Mouse (Mus musculus) kidney, embryonic 14.5 days (tissue): ENCODE results near the gene Gm5244. TPM values are rescaled to one million over a fixed set of nuclear protein-coding genes. Genes with fewer than 3 reads are reported as not detected.

ENCODE experiments used
- ATAC-seq: fragments of 200-750 bp; cut with Nextera tagmentation; 2 replicates; pipeline ENCODE4 v1.8.0; 2017; ENCODE audit warnings: moderate number of reproducible peaks, mild to moderate bottlenecking, moderate TSS enrichment, moderate library complexity; ENCODE audit not compliant: low FRiP score, low TSS enrichment
- H3K27ac ChIP-seq: fragments of 300-500 bp; sonication (generic); 2 replicates; pipeline ENCODE4 v1.5.1; 2014; ENCODE audit warnings: low read depth, mild to moderate bottlenecking, low read length, moderate library complexity, mixed read lengths
- H3K27me3 ChIP-seq: fragments of 300-500 bp; sonication (generic); 2 replicates; pipeline ENCODE4 v1.6.1; 2014; ENCODE audit warnings: mild to moderate bottlenecking, low read length; ENCODE audit not compliant: control insufficient read depth, insufficient read depth
- H3K36me3 ChIP-seq: fragments of 300-500 bp; sonication (generic); 2 replicates; pipeline ENCODE4 v1.6.1; 2014; ENCODE audit warnings: low read length, mixed read lengths; ENCODE audit not compliant: control insufficient read depth, insufficient read depth
- H3K4me1 ChIP-seq: fragments of 300-500 bp; sonication (generic); 2 replicates; pipeline ENCODE4 v1.6.1; 2014; ENCODE audit warnings: low read length, mixed read lengths; ENCODE audit not compliant: control insufficient read depth, insufficient read depth
- H3K4me2 ChIP-seq: fragments of 300-500 bp; sonication (generic); replicated peaks from 2 replicates; pipeline ENCODE4 v1.6.1; 2014; ENCODE audit warnings: low read depth, mild to moderate bottlenecking, low read length
- H3K4me3 ChIP-seq: fragments of 300-500 bp; sonication (generic); 2 replicates; pipeline ENCODE4 v1.5.1; 2014; ENCODE audit warnings: mild to moderate bottlenecking, low read length
- H3K9ac ChIP-seq: fragments of 300-500 bp; sonication (generic); 2 replicates; pipeline ENCODE4 v1.6.1; 2014; ENCODE audit warnings: low read depth, mild to moderate bottlenecking, low read length, moderate library complexity
- H3K9me3 ChIP-seq: fragments of 300-500 bp; sonication (generic); 2 replicates; pipeline ENCODE4 v1.6.1; 2016; ENCODE audit warnings: low read length; ENCODE audit not compliant: control insufficient read depth
- WGBS: fragments of 180-500 bp; shearing (Covaris S2); extraction: QIAGEN DNeasy Blood & Tissue Kit; methylation state at CpG from one replicate; pipeline ENCODE4 v1.1.7; 2014; 5-methylcytosine and 5-hydroxymethylcytosine counted together
- polyA plus RNA-seq: library from polyadenylated mRNA; unstranded; fragments of >200 nt; fragmentation: Nextera tagmentation; extraction: Ambion mirVana; gene quantifications from 2 replicates; pipeline ENCODE4 v1.2.1, GENCODE M21; 2014

The Gm5244 gene
- polyA plus RNA-seq, 1 experiment from 2014 or later, result not detected

DNA sequence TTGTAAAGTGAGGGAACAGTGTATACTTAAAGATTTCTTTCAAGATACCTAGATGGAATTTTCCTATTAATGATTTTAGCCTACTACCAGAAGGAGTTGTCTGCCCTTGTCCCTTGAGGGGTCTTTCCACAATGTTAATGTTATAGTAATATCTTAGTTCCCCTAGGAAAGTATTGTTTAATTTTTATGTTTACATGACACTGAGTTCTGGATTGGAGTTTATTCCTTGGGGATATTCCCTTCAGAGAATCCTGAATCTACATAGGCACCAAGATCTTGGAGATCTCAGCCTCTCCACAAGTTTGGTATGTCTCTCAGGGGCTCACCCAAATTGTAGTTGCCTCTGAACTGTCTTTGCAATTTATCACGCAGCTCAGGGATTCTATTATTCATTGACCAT, 10.5 kb downstream of the Gm5244 start, which contains the start of gene Olfr1444:
Gene Olfr1444, plus strand, starts transcription at position 301 of the 400 bp plus-strand sequence.
- H3K27ac ChIP-seq, result no peak within 1 kb of the TSS
- WGBS, result 46% methylated on average over 1 of the region's 1 CpGs
- H3K4me1 ChIP-seq, result no peaks in the 10 kb centered on the region
- H3K4me2 ChIP-seq, result no peak within 1 kb of the TSS
- no peak within 1 kb of the TSS for H3K4me3 ChIP-seq
- H3K36me3 ChIP-seq, result no peaks in the 10 kb centered on the region
- no peak for ATAC-seq
- H3K27me3 ChIP-seq, result no peaks in the 10 kb centered on the region
- H3K9ac ChIP-seq, result no peak within 1 kb of the TSS
- H3K9me3 ChIP-seq, result no peaks in the 10 kb centered on the region

DNA sequence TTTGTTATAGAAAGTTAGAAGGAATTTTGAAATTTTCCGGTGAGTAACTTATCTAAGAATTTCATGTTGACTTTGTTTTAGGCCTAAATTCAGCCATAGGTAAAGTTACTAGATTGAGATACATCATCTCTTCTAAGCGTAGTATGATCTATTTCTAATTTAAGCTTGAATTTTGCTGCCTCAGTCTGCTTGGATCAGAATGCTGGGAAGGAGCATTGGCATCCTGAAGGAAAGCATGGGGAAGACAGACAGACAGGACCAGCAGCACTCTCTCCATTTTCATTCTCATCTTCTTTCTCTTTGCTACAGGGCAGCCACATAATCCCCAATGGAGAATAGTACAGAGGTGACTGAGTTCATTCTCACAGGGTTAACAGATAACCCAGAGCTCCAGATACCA, 37.1 kb downstream of the Gm5244 start, which contains the start of gene Olfr1445:
Gene Olfr1445, plus strand, starts transcription at position 301 of the 400 bp plus-strand sequence.
- H3K4me2 ChIP-seq, result no peak within 1 kb of the TSS

DNA sequence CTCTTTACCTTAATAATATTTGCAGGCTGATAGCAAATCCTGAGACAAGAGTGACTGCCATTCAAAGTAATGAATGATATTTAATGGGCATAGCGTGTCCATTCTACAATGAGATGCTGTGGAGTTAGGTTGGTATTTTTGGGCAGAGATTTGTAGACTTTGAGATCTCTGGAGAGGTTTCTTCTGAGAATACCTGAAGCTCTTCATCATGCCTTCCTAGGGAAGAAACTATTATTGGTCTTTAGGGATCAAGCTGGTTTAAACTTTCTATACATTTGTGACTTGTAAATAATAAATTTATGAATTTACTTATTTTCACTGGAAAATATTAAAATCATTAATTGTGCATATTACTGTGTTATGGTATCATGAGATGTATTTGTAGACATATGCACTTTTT, 46.9 kb downstream of the Gm5244 start, which contains the start of gene Olfr1446:
Gene Olfr1446, minus strand, starts transcription at position 101 of the 400 bp plus-strand sequence.
- no peak within 1 kb of the TSS for H3K4me2 ChIP-seq
- no peak within 1 kb of the TSS for H3K27ac ChIP-seq
- H3K9ac ChIP-seq, result no peak within 1 kb of the TSS
- no peak within 1 kb of the TSS for H3K4me3 ChIP-seq
- no peaks in the 10 kb centered on the region for H3K27me3 ChIP-seq
- no peaks in the 10 kb centered on the region for H3K4me1 ChIP-seq
- H3K36me3 ChIP-seq, result no peaks in the 10 kb centered on the region
- ATAC-seq, result no peak
- WGBS, result 74% methylated on average over 1 of the region's 1 CpGs
- no peaks in the 10 kb centered on the region for H3K9me3 ChIP-seq

More for the DNA sequence above, 37.1 kb downstream of the Gm5244 start, which contains the start of gene Olfr1445:
- H3K27me3 ChIP-seq, result no peaks in the 10 kb centered on the region
- no peaks in the 10 kb centered on the region for H3K36me3 ChIP-seq
- H3K9ac ChIP-seq, result no peak within 1 kb of the TSS
- no peaks in the 10 kb centered on the region for H3K9me3 ChIP-seq
- H3K4me1 ChIP-seq, result no peaks in the 10 kb centered on the region
- no peak within 1 kb of the TSS for H3K27ac ChIP-seq
- 92% methylated on average over 2 of the region's 2 CpGs for WGBS
- ATAC-seq, result no peak
- H3K4me3 ChIP-seq, result no peak within 1 kb of the TSS

Other genes with a start within 250 kb of the Gm5244 start
- gene Gm4952, start 246.7 kb upstream of the Gm5244 start, polyA plus RNA-seq, result 0.09 TPM in 2 replicates
- gene Glyat, start 213.4 kb upstream of the Gm5244 start, polyA plus RNA-seq, result 4.3 and 4.4 TPM in 2 replicates
- gene Olfr1442, start 176.2 kb upstream of the Gm5244 start, polyA plus RNA-seq, result not detected in 2 replicates
- not detected in 2 replicates for gene Olfr1443, start 168.6 kb upstream of the Gm5244 start, polyA plus RNA-seq
- gene Keg1, start 150.9 kb upstream of the Gm5244 start, polyA plus RNA-seq, result 19.3 and 29.0 TPM in 2 replicates
- 0.37 and 2.3 TPM in 2 replicates for gene Cntf, start 81.0 kb upstream of the Gm5244 start, polyA plus RNA-seq
- gene Zfp91, start 50.6 kb upstream of the Gm5244 start, polyA plus RNA-seq, result 14.6 and 18.1 TPM in 2 replicates
- 0.97 and 1.6 TPM in 2 replicates for gene Lpxn, start 50.5 kb upstream of the Gm5244 start, polyA plus RNA-seq
- not detected in 2 replicates for gene Olfr1444, start 10.6 kb downstream of the Gm5244 start, polyA plus RNA-seq
- not detected in 2 replicates for gene Olfr1445, start 37.2 kb downstream of the Gm5244 start, polyA plus RNA-seq
- gene Olfr1446, start 46.8 kb downstream of the Gm5244 start, polyA plus RNA-seq, result not detected in 2 replicates
- gene Olfr1447, start 57.1 kb downstream of the Gm5244 start, polyA plus RNA-seq, result not detected in 2 replicates
- gene Olfr1448, start 77.7 kb downstream of the Gm5244 start, polyA plus RNA-seq, result not detected in 2 replicates
- not detected in 2 replicates for gene Olfr1449, start 84.2 kb downstream of the Gm5244 start, polyA plus RNA-seq
- not detected in 2 replicates for gene Olfr1450, start 103.6 kb downstream of the Gm5244 start, polyA plus RNA-seq
- not detected in 2 replicates for gene Olfr1451, start 148.3 kb downstream of the Gm5244 start, polyA plus RNA-seq
- gene Olfr1453, start 181.6 kb downstream of the Gm5244 start, polyA plus RNA-seq, result not detected in 2 replicates
- not detected in 2 replicates for gene Olfr1454, start 213.9 kb downstream of the Gm5244 start, polyA plus RNA-seq